Mouse (Mus musculus) olfactory bulb, adult 2 months (tissue): Measurements from ENCODE around the gene Mrpl10.

ENCODE experiments used
- CTCF ChIP-seq: fragments of 200-500 bp; IDR thresholded peaks from 2 replicates; pipeline ENCODE4 v1.5.1; 2012; ENCODE audit warnings: low read depth, mild to moderate bottlenecking, low read length, moderate library complexity; ENCODE audit not compliant: insufficient read depth
- POLR2A ChIP-seq: fragments of 200-500 bp; IDR thresholded peaks from 2 replicates; pipeline ENCODE4 v1.6.1; 2012; ENCODE audit warnings: mild to moderate bottlenecking, low read depth, low read length, moderate library complexity; ENCODE audit not compliant: insufficient read depth

DNA sequence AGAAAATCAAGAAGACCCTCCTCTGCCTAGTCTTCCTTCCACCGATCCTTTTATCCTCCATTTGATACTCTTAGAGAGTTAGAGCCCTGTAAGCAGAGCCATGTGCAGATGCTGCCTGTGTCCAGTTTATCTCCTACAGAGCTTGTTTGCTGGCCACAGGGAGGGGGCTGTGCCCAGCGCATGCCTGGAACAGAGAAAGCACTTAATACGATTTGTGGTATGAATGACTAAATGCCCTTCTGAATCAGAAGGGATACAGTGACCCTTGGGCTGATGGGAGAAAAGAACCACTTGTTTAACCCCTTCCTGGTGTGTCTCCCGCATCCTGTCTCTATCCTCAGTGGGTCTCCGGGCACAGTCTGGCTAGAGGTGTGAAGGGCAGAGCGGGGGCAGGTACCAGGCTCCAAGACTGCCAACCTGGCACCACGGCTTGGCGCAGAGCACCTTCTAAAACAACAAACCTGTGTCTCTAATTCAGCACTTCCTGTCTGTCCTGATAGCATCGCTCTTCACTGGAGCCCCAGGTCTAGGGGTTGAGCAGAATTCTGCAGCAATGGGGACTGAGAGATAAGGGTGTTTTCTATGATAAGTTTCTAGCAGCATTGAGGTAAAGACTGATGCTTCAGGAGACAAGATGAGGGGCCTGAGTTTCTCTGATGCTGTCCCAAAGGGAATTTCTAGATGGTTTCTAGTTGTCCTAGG, 34.1 kb upstream of the Mrpl10 start:
- TF ChIP-seq CTCF = no peak
- TF ChIP-seq POLR2A = no peak
